Mouse (Mus musculus) adrenal gland, postnatal 36 days (tissue): Measurements from ENCODE around the gene Tpm4. TPM values are rescaled to one million over a fixed set of nuclear protein-coding genes. Genes with fewer than 3 reads are reported as not detected.

Experiments used
- DNase-seq, 2 experiments: peaks; one replicate each; pipeline ENCODE4 v3.0.0; 2021; ENCODE audit warnings: mixed read lengths in 1 of 2
- total RNA-seq, 2 experiments: library from RNA; stranded (reverse); gene quantifications; 2 replicates each; pipeline ENCODE4 v1.2.3; 2021

Tpm4 gene
- total RNA-seq, 2 experiments from 2014 or later, result 198 to 284 TPM

DNA sequence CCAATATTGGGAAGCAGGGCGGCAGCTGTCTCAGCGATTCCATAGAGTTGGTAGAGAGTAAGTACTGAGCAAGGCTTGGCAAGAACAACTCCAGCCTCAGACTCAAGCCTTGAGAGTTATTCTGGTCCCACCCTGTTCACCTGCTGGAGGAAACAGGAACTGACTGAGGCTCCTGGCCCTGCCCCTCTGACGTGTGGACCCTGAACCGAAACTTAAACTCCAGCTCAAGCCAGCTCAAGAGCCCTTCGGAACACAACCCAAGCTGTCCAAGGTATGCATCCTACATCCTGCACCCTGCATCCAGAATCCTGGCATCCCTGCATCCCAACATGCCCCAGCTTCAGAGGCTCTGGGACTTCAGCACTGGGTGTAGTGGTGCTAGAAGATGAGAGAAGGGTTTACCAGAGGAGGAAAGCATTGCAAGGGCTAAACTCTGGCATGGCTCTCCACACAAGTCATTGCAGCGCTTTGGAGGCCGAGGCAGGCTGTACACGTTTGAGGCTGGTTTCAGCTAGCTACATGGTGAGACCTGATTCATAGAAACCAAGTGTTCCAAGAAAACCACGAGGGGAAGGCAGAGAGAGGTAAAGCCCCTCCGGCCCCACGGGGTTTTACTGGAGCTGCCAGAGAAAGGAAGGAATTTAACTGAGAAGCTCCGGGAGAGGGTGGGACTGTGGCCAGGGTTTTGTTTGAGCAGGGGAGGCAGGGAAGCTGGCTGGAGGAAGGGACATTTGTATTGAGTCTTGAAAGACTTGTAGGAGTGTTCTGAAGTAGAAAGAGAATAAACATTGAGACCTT, 54.8 kb downstream of the Tpm4 start, which contains the start of gene Hsh2d:
TSS of gene Hsh2d (plus strand) at position 222 of the 798 bp plus-strand sequence.
- no peak for DNase-seq

DNA sequence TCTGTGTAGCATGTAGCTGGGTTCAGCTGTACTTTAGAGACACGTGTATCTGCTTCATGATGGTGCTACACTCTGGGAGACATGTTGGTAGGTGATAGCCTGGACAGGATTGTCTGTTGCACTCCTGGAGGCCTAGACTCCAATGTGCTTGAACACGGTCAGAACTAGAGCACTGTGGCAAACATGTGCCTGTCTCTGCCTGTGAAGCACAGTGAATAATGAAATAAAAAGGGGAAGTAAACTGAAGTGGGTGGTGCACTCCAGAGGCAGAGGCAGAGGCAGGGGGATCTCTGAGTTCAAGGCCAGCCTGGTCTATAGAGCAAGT, 55.4 kb downstream of the Tpm4 start:
- DNase-seq, result no peak

DNA sequence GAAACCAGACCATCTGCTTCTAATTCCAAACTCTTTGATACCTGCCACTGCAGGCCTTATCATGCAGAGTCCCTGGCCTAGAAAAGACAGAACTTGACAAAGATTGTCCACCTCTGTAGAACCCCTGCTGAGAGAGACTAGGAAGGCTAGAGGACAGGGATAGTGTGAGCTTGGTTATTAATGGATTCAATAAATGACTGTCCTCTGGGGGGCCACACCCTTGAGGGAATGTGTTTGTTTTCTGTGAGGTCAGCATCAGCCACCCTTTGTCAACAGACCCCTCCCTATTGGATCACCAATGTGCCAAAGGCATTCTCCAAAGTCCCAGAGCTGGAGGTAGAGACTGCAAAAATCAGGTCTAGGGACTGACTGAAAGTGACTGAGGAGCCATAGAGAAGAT, 57.3 kb downstream of the Tpm4 start:
- DNase-seq, result no peak

DNA sequence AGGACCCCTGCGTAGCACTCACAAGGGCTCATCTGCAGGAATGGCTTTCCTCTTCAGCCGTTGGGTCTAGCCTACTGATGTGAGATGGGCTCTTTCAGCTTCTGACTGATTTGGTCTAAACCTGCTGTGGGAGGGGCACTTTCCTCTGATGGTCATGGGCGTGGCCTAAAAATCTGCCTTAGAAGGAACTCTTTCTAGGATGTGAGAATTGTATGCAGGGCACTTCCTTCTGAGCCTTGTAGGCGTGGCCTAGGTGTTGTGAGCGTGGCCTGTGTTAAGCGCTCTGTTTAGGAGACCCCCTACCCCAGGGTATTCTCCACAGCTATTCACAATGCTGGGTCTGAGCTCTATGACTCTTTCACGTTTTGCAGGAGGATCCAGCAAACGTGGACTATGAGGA, 63.2 kb downstream of the Tpm4 start:
- DNase-seq, result no peak

Other genes with a start within 250 kb of the Tpm4 start
- gene Zfp882, start 226.4 kb upstream of the Tpm4 start, total RNA-seq, result 1 to 10 TPM; 5.7 to 6.5 TPM
- 10 to 100 TPM; 31.8 to 35.7 TPM for gene Zfp617, start 226.3 kb upstream of the Tpm4 start, total RNA-seq
- gene Zfp961, start 183.9 kb upstream of the Tpm4 start, total RNA-seq, result 10 to 100 TPM; 16.0 to 23.1 TPM
- gene Cyp4f18, start 125.3 kb upstream of the Tpm4 start, total RNA-seq, result 1 to 10 TPM; 4.8 to 6.0 TPM
- not detected for gene Olfr372, start 93.8 kb upstream of the Tpm4 start, total RNA-seq
- not detected for gene Olfr373, start 51.8 kb upstream of the Tpm4 start, total RNA-seq
- gene Olfr374, start 27.9 kb upstream of the Tpm4 start, total RNA-seq, result not detected
- 10 to 100 TPM; 56.8 to 67.0 TPM for gene Rab8a, start 26.2 kb downstream of the Tpm4 start, total RNA-seq
- not detected for gene Hsh2d, start 54.7 kb downstream of the Tpm4 start, total RNA-seq
- gene Cib3, start 77.9 kb downstream of the Tpm4 start, total RNA-seq, result under 1 TPM in 1 of 2 experiments, not detected in 1; 0.72 TPM
- not detected for gene Gm11034, start 78.7 kb downstream of the Tpm4 start, total RNA-seq
- 10 to 100 TPM; 46.9 to 61.4 TPM for gene Fam32a, start 84.8 kb downstream of the Tpm4 start, total RNA-seq
- gene Ap1m1, start 105.0 kb downstream of the Tpm4 start, total RNA-seq, result 10 to 100 TPM; 59.4 to 61.3 TPM
- 10 to 100 TPM in 1 of 2 experiments, 1 to 10 TPM in 1; 5.8 to 20.3 TPM for gene Gm10282, start 170.3 kb downstream of the Tpm4 start, total RNA-seq
- gene Klf2, start 184.1 kb downstream of the Tpm4 start, total RNA-seq, result 10 to 100 TPM; 45.2 to 67.5 TPM